Mouse (Mus musculus): ENCODE data around the gene C1qtnf1. TPM values are rescaled to one million over a fixed set of nuclear protein-coding genes. Genes with fewer than 3 reads are reported as not detected.
A peak's percentile ranks its signal among the peaks of the same experiment; 100 is the strongest.

The C1qtnf1 gene
- polyA plus RNA-seq, 1 experiment from 2014 or later, result 2.7 TPM

DNA sequence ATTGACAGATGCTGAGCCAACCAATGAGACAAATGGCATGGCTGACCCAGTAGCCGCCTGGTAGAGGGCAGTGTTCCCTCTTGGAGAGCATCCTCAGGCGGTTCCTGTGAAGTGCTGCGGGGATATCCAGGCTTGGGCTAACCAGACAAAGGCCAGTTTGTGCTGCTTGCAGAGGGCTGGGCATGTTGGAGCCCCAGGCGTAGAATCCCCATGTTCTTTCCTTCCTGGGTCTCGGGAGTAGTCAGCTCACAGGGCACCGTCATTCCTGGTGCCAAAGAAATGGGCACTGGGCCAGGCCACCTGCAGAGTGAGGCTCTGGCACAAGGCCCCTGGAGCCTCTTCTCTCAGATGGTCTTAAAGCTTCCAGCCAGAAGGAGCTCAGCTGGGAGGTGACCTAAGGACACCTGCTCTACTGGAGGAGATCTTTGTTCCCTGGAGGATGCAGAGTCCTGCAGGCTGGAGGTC is 8.5 kb downstream of the C1qtnf1 start:
- no peak overlapping the region for H3K9ac ChIP-seq (ENCODE audit: low read depth, low read length)
- H3K36me3 ChIP-seq (ENCODE audit: control insufficient read depth, insufficient read depth, low read length), result no peaks in the 10 kb centered on the region
- no peak for ATAC-seq (replicated peaks; ENCODE audit: insufficient number of reproducible peaks, low FRiP score, low TSS enrichment)
- WGBS (ENCODE audit: insufficient replicate concordance), result 44% methylated on average over 6 of the region's 6 CpGs
- no peaks in the 10 kb centered on the region for H3K9me3 ChIP-seq (replicated peaks; ENCODE audit: control insufficient read depth, low read length)
- H3K4me3 ChIP-seq (ENCODE audit: low read depth, low read length), result no peak overlapping the region
- H3K4me2 ChIP-seq, result no peak overlapping the region
- no peak overlapping the region for H3K27ac ChIP-seq (ENCODE audit: low read depth, low read length)
- H3K4me1 ChIP-seq (ENCODE audit: control insufficient read depth, insufficient read depth, low read length), result peaks cover 17% of the 10 kb centered on the region
- peaks cover 3% of the 10 kb centered on the region; the same call in 1 of the 2 replicates for H3K27me3 ChIP-seq (ENCODE audit: control insufficient read depth, insufficient read depth, low read length)

DNA sequence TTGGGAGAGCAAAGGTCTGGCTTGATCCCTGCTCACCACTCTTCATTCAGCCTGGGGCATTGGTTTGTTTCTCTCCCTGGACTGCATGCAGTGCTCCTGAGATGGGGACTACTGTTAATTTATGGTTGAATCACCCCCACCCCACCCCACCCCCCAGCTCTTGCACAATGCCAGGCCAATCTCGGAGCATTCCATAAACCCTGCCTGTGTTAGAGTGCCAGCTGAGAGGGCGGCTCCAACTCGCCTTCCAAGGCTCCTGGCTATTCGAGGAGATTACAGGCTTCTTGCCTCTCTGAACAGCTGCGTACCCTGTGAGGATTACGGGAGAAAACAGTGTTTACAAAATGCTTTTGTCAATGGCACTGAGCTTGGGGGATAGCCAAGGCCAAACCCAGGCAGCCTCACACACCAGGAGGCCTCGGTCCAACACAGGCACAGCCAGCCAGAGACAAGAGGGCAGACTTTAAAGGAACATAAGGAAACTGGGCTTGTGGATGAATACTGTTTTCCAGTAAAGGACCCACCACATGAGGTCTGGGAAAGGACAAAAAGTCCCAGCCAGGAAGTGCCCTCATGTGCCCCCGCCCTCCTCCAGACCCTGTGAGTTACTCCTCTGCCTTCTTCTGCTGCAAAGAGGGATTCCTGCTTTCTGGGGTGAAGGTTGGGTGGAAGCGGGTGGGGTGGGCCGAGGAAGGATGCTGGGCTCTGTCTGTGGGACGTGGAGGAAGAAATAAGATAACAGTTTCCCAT is 10.8 kb downstream of the C1qtnf1 start:
- Histone ChIP-seq H3K9ac (ENCODE audit: low read depth, low read length) (no peak overlapping the region), H3K4me3 (ENCODE audit: low read depth, low read length) (no peak overlapping the region), H3K36me3 (ENCODE audit: control insufficient read depth, insufficient read depth, low read length) (no peaks in the 10 kb centered on the region), H3K4me2 (no peak overlapping the region), H3K27ac (ENCODE audit: low read depth, low read length) (0 out of 2 replicates have a peak overlapping the region, but pooled peaks have one; percentile 29), H3K4me1 (ENCODE audit: control insufficient read depth, insufficient read depth, low read length) (peaks cover 15% of the 10 kb centered on the region), H3K9me3 (replicated peaks; ENCODE audit: control insufficient read depth, low read length) (no peaks in the 10 kb centered on the region), H3K27me3 (ENCODE audit: control insufficient read depth, insufficient read depth, low read length) (peaks cover 3% of the 10 kb centered on the region; the same call in 1 of the 2 replicates)
- 39% methylated on average over 11 of the region's 11 CpGs for WGBS (ENCODE audit: insufficient replicate concordance)
- ATAC-seq (replicated peaks; ENCODE audit: insufficient number of reproducible peaks, low FRiP score, low TSS enrichment), result no peak

DNA sequence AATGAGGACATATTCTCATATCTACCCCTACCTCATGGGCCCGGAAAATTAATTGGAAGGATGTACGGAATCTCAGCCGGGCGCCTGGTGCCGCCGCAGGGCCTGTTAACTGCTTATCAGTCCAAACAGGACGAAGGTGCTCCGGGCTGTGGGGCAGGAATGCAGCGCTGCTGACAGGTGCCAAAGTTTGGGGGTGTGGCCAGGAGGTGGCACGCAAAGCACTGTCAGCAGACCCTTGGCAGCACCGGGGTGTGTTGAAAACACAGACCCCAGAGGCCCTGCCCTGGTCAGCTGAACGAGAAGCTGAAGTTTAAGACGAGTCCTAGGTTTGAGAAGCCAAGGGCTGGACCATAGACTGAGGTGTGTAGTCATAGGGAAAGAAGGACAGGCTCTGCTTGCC is 14.7 kb downstream of the C1qtnf1 start:
- Histone ChIP-seq H3K9ac (ENCODE audit: low read depth, low read length) (0 out of 2 replicates have a peak overlapping the region, but pooled peaks have one; percentile 5), H3K4me3 (ENCODE audit: low read depth, low read length) (no peak overlapping the region), H3K36me3 (ENCODE audit: control insufficient read depth, insufficient read depth, low read length) (no peaks in the 10 kb centered on the region), H3K27ac (ENCODE audit: low read depth, low read length) (no peak overlapping the region), H3K4me1 (ENCODE audit: control insufficient read depth, insufficient read depth, low read length) (peaks cover 11% of the 10 kb centered on the region), H3K4me2 (peak overlapping the region; percentile 14; the same call in 1 of the 2 replicates), H3K9me3 (replicated peaks; ENCODE audit: control insufficient read depth, low read length) (no peaks in the 10 kb centered on the region), H3K27me3 (ENCODE audit: control insufficient read depth, insufficient read depth, low read length) (no peaks in the 10 kb centered on the region)
- 39% methylated on average over 13 of the region's 13 CpGs for WGBS (ENCODE audit: insufficient replicate concordance)
- 0 out of 2 replicates have a peak, but pooled peaks have one; percentile 33 for ATAC-seq (replicated peaks; ENCODE audit: insufficient number of reproducible peaks, low FRiP score, low TSS enrichment)

DNA sequence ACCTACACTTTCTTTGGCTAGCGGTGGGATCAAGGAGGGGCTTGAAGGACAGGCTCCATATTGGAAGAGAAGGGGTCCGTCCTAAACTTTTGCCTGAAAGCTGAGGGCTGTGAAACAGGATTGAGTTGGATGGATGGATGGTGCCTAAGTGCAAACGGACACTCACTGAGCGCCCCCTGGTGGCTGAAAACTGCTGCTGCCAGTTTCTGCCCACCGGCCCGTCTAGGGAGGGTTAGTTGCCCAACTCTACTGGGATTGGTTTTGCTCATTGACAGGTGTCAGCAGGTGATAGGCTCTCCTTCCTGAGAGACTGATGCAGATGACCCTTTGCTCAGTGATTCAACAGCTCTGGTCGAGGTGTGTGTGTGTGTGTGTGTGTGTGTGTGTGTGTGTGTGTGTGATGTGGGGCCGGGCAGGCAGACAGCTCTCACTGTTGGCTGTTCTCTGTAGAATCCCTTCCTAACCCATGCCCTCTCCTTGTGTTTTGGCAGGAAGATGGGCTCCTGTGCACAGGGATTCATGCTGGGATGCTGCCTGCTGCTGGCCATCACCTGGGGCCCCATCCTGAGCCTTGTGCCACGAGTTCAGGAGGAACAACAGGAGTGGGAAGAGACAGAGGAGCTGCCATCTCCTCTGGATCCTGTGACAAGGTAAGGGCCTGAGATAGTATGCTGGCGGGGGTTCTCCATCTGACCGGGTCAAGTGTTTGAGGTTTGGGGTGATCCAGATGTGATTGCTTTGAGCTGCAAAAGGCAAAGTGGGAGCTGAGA is 15.4 kb downstream of the C1qtnf1 start:
- Histone ChIP-seq H3K9me3 (replicated peaks; ENCODE audit: control insufficient read depth, low read length) (no peaks in the 10 kb centered on the region), H3K27ac (ENCODE audit: low read depth, low read length) (no peak overlapping the region), H3K4me3 (ENCODE audit: low read depth, low read length) (no peak overlapping the region), H3K9ac (ENCODE audit: low read depth, low read length) (no peak overlapping the region), H3K27me3 (ENCODE audit: control insufficient read depth, insufficient read depth, low read length) (no peaks in the 10 kb centered on the region; the same call in 1 of the 2 replicates), H3K4me2 (no peak overlapping the region), H3K4me1 (ENCODE audit: control insufficient read depth, insufficient read depth, low read length) (peaks cover 11% of the 10 kb centered on the region), H3K36me3 (ENCODE audit: control insufficient read depth, insufficient read depth, low read length) (no peaks in the 10 kb centered on the region)
- 27% methylated on average over 11 of the region's 11 CpGs for WGBS (ENCODE audit: insufficient replicate concordance)
- ATAC-seq (replicated peaks; ENCODE audit: insufficient number of reproducible peaks, low FRiP score, low TSS enrichment), result peak; percentile 24; the same call in 1 of the 2 replicates

DNA sequence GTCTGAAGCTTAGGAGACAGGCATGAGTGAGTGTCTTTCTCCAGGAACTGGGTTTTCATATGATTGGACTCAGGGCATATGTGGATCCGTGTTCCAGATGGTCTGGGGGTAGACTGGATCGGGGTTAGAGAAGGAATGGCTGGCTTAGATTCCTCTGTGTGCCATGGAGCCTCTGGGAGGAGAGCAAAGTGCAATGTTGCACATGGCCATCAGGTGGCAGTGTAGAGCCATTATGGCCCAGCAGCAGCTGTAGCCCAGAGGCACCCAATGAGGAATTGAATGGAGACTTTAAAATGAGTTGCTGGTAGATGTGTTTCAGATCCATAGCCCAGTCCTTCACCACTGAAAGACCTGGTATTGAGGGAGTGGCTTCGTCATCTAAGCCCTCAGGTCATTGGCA is 17.8 kb downstream of the C1qtnf1 start:
- H3K9ac ChIP-seq (ENCODE audit: low read depth, low read length), result no peak overlapping the region
- H3K36me3 ChIP-seq (ENCODE audit: control insufficient read depth, insufficient read depth, low read length), result no peaks in the 10 kb centered on the region
- ATAC-seq (replicated peaks; ENCODE audit: insufficient number of reproducible peaks, low FRiP score, low TSS enrichment), result no peak
- no peak overlapping the region for H3K4me3 ChIP-seq (ENCODE audit: low read depth, low read length)
- 12% methylated on average over 3 of the region's 3 CpGs for WGBS (ENCODE audit: insufficient replicate concordance)
- H3K9me3 ChIP-seq (replicated peaks; ENCODE audit: control insufficient read depth, low read length), result no peaks in the 10 kb centered on the region
- H3K27me3 ChIP-seq (ENCODE audit: control insufficient read depth, insufficient read depth, low read length), result no peaks in the 10 kb centered on the region; the same call in 1 of the 2 replicates
- H3K27ac ChIP-seq (ENCODE audit: low read depth, low read length), result no peak overlapping the region
- H3K4me2 ChIP-seq, result no peak overlapping the region
- H3K4me1 ChIP-seq (ENCODE audit: control insufficient read depth, insufficient read depth, low read length), result peaks cover 8% of the 10 kb centered on the region

DNA sequence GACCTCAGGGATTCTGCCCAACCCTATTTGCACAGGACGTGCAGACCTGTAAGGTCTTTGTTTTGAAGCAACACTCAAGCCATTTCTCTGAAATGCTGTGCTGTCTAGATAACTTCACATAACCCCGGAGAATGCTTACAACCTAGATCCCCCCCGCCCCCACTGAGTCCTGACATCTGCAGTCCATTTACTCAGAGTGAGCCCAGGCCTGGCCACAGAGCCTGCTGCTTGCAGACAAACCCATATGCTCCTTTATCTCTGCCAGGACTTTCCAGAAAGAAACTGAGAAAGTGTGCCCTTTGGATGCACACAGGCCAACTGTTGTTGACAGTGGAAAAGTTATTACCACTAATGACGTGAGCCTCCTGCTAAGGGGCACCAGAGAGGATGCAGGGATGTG is 19.3 kb downstream of the C1qtnf1 start:
- H3K9me3 ChIP-seq (replicated peaks; ENCODE audit: control insufficient read depth, low read length), result no peaks in the 10 kb centered on the region
- WGBS (ENCODE audit: insufficient replicate concordance), result 65% methylated on average over 4 of the region's 4 CpGs
- peaks cover 8% of the 10 kb centered on the region for H3K4me1 ChIP-seq (ENCODE audit: control insufficient read depth, insufficient read depth, low read length)
- H3K9ac ChIP-seq (ENCODE audit: low read depth, low read length), result no peak overlapping the region
- H3K4me2 ChIP-seq, result no peak overlapping the region
- H3K36me3 ChIP-seq (ENCODE audit: control insufficient read depth, insufficient read depth, low read length), result no peaks in the 10 kb centered on the region
- no peaks in the 10 kb centered on the region; the same call in 1 of the 2 replicates for H3K27me3 ChIP-seq (ENCODE audit: control insufficient read depth, insufficient read depth, low read length)
- ATAC-seq (replicated peaks; ENCODE audit: insufficient number of reproducible peaks, low FRiP score, low TSS enrichment), result no peak
- no peak overlapping the region for H3K27ac ChIP-seq (ENCODE audit: low read depth, low read length)
- no peak overlapping the region for H3K4me3 ChIP-seq (ENCODE audit: low read depth, low read length)

DNA sequence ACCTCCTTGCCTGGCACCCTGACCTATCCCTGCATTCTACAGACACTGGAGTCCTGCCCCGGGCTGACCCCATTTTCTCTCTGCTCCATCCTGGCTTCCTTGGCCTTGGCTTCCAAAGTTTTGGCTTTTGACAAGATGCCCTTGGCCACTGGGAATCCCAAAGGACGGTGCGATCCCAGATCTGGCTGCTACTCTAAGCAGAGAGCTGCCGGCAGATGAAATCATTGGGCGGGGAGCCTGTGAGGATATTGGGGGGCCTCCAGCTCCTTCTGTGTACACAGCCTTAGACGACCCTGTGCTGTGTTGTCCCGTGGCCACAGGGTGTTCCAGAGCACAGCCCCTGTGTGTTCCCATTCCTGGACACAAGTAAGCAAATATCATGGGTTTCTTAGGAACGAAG is 20.4 kb downstream of the C1qtnf1 start:
- H3K4me2 ChIP-seq, result no peak overlapping the region
- 82% methylated on average over 8 of the region's 8 CpGs for WGBS (ENCODE audit: insufficient replicate concordance)
- no peaks in the 10 kb centered on the region; the same call in 1 of the 2 replicates for H3K27me3 ChIP-seq (ENCODE audit: control insufficient read depth, insufficient read depth, low read length)
- no peak overlapping the region for H3K9ac ChIP-seq (ENCODE audit: low read depth, low read length)
- H3K36me3 ChIP-seq (ENCODE audit: control insufficient read depth, insufficient read depth, low read length), result no peaks in the 10 kb centered on the region
- H3K4me3 ChIP-seq (ENCODE audit: low read depth, low read length), result no peak overlapping the region
- H3K9me3 ChIP-seq (replicated peaks; ENCODE audit: control insufficient read depth, low read length), result no peaks in the 10 kb centered on the region
- H3K4me1 ChIP-seq (ENCODE audit: control insufficient read depth, insufficient read depth, low read length), result 0 out of 2 replicates have a peak, but pooled peaks cover 2% of the 10 kb centered on the region
- H3K27ac ChIP-seq (ENCODE audit: low read depth, low read length), result no peak overlapping the region
- ATAC-seq (replicated peaks; ENCODE audit: insufficient number of reproducible peaks, low FRiP score, low TSS enrichment), result no peak

DNA sequence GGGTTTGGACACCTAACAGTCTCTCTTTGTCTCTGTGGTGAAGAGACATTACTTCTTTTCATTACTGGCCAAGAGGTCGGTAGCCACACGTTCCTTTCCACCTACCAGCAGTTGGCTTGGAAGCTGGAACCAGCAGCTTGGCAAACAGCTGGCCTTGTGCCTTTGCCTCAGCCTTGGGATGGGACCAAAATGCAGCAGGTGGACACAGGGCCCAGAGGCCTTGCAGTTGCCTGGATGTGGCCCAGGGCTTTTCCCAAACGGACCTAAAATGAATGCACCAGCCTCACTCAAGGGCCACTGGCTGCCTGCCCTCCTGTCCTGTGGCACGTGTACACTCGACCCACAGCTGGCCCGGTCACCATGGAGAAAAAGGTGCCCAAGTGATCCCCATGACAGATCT is 23.2 kb downstream of the C1qtnf1 start:
- no peaks in the 10 kb centered on the region for H3K36me3 ChIP-seq (ENCODE audit: control insufficient read depth, insufficient read depth, low read length)
- 73% methylated on average over 6 of the region's 6 CpGs for WGBS (ENCODE audit: insufficient replicate concordance)
- no peak for ATAC-seq (replicated peaks; ENCODE audit: insufficient number of reproducible peaks, low FRiP score, low TSS enrichment)
- H3K9me3 ChIP-seq (replicated peaks; ENCODE audit: control insufficient read depth, low read length), result no peaks in the 10 kb centered on the region
- no peak overlapping the region for H3K27ac ChIP-seq (ENCODE audit: low read depth, low read length)
- no peak overlapping the region for H3K4me3 ChIP-seq (ENCODE audit: low read depth, low read length)
- no peak overlapping the region for H3K9ac ChIP-seq (ENCODE audit: low read depth, low read length)
- H3K4me2 ChIP-seq, result no peak overlapping the region
- 0 out of 2 replicates have a peak, but pooled peaks cover 2% of the 10 kb centered on the region for H3K4me1 ChIP-seq (ENCODE audit: control insufficient read depth, insufficient read depth, low read length)
- no peaks in the 10 kb centered on the region; the same call in 1 of the 2 replicates for H3K27me3 ChIP-seq (ENCODE audit: control insufficient read depth, insufficient read depth, low read length)
